Mouse (Mus musculus) forebrain, embryonic 16.5 days (tissue): ENCODE measurements around the gene Kiss1r. TPM values are rescaled to one million over a fixed set of nuclear protein-coding genes. Genes with fewer than 3 reads are reported as not detected.
A peak's percentile ranks its signal among the peaks of the same experiment; 100 is the strongest.

Experiments used
- ATAC-seq: fragments of 200-750 bp; cut with Nextera tagmentation; 2 replicates; pipeline ENCODE4 v1.8.0; 2017; ENCODE audit warnings: mild to moderate bottlenecking, moderate library complexity
- H3K27ac ChIP-seq: fragments of 300-500 bp; sonication (generic); 2 replicates; pipeline ENCODE4 v1.5.1; 2014; ENCODE audit warnings: low read length, control low read depth
- H3K27me3 ChIP-seq: fragments of 300-500 bp; sonication (generic); replicated peaks from 2 replicates; pipeline ENCODE4 v1.6.1; 2014; ENCODE audit warnings: low read length; ENCODE audit not compliant: control insufficient read depth, insufficient read depth
- H3K36me3 ChIP-seq: fragments of 300-500 bp; sonication (generic); 2 replicates; pipeline ENCODE4 v1.6.1; 2014; ENCODE audit not compliant: control insufficient read depth, insufficient read depth
- H3K4me1 ChIP-seq: fragments of 300-500 bp; sonication (generic); replicated peaks from 2 replicates; pipeline ENCODE4 v1.6.1; 2014; ENCODE audit warnings: low read length; ENCODE audit not compliant: control insufficient read depth, insufficient read depth
- H3K4me2 ChIP-seq: fragments of 300-500 bp; sonication (generic); 2 replicates; pipeline ENCODE4 v1.6.1; 2014; ENCODE audit warnings: mild to moderate bottlenecking, low read length, control low read depth
- H3K4me3 ChIP-seq: fragments of 300-500 bp; sonication (generic); replicated peaks from 2 replicates; pipeline ENCODE4 v1.5.1; 2014; ENCODE audit warnings: mild to moderate bottlenecking, low read length, control low read depth
- H3K9ac ChIP-seq: fragments of 300-500 bp; sonication (generic); replicated peaks from 2 replicates; pipeline ENCODE4 v1.6.1; 2014; ENCODE audit warnings: low read depth, low read length, control low read depth
- H3K9me3 ChIP-seq: fragments of 300-500 bp; sonication (generic); 2 replicates; pipeline ENCODE4 v1.6.1; 2016; ENCODE audit warnings: low read length; ENCODE audit not compliant: control insufficient read depth
- WGBS: fragments of 180-500 bp; shearing (Covaris S2); extraction: QIAGEN DNeasy Blood & Tissue Kit; methylation state at CpG from one replicate; pipeline ENCODE4 v1.1.7; 2014; 5-methylcytosine and 5-hydroxymethylcytosine counted together
- polyA plus RNA-seq: library from polyadenylated mRNA; unstranded; fragments of >200 nt; fragmentation: Nextera tagmentation; extraction: Ambion mirVana; gene quantifications from 2 replicates; pipeline ENCODE4 v1.2.1, GENCODE M21; 2015

The Kiss1r gene
- polyA plus RNA-seq, 1 experiment from 2014 or later = 2.7 TPM

GRCm38 (mm10) chr10:79927324-79928029, 10.7 kb downstream of the Kiss1r start:
- H3K4me2 ChIP-seq = peak overlapping the region; percentile 89
- WGBS = under 1% methylated on average over 53 of the region's 54 CpGs
- peak overlapping the region; percentile 81 for H3K27ac ChIP-seq
- H3K36me3 ChIP-seq = no peaks in the 10 kb centered on the region
- H3K9me3 ChIP-seq = no peaks in the 10 kb centered on the region
- H3K9ac ChIP-seq = peak overlapping the region; percentile 85
- peaks cover 10% of the 10 kb centered on the region for H3K27me3 ChIP-seq
- H3K4me3 ChIP-seq = peak overlapping the region; percentile 97
- peaks cover 22% of the 10 kb centered on the region for H3K4me1 ChIP-seq
- peak; percentile 34 for ATAC-seq

GRCm38 (mm10) chr10:79928030-79928694, 11.4 kb downstream of the Kiss1r start:
- under 1% methylated on average over 28 of the region's 29 CpGs for WGBS
- H3K36me3 ChIP-seq = no peaks in the 10 kb centered on the region
- peak overlapping the region; percentile 89 for H3K4me2 ChIP-seq
- peaks cover 22% of the 10 kb centered on the region for H3K4me1 ChIP-seq
- H3K27ac ChIP-seq = peak overlapping the region; percentile 81
- peaks cover 3% of the 10 kb centered on the region for H3K27me3 ChIP-seq
- ATAC-seq = peak; percentile 4; the same call in 1 of the 2 replicates
- no peaks in the 10 kb centered on the region for H3K9me3 ChIP-seq
- H3K4me3 ChIP-seq = peak overlapping the region; percentile 97
- H3K9ac ChIP-seq = peak overlapping the region; percentile 85

- no peak for ATAC-seq
- WGBS = 41% methylated on average over 9 of the region's 9 CpGs
- Histone ChIP-seq H3K4me3 (peak overlapping the region; percentile 97), H3K4me2 (peak overlapping the region; percentile 89), H3K4me1 (peaks cover 28% of the 10 kb centered on the region), H3K9ac (peak overlapping the region; percentile 85), H3K9me3 (no peaks in the 10 kb centered on the region), H3K27me3 (no peaks in the 10 kb centered on the region), H3K36me3 (no peaks in the 10 kb centered on the region), H3K27ac (peak overlapping the region; percentile 15; the same call in 1 of the 2 replicates)
Observed at GRCm38 (mm10) chr10:79928907-79929701, 12.3 kb downstream of the Kiss1r start.

- Histone ChIP-seq H3K36me3 (no peaks in the 10 kb centered on the region), H3K4me1 (peaks cover 32% of the 10 kb centered on the region), H3K4me3 (no peak overlapping the region), H3K9me3 (no peaks in the 10 kb centered on the region), H3K4me2 (no peak overlapping the region), H3K27ac (no peak overlapping the region), H3K9ac (no peak overlapping the region; the same call in 1 of the 2 replicates), H3K27me3 (no peaks in the 10 kb centered on the region)
- no peak for ATAC-seq
- WGBS = 87% methylated on average over 18 of the region's 18 CpGs
Observed at GRCm38 (mm10) chr10:79929967-79930825, 13.4 kb downstream of the Kiss1r start.

GRCm38 (mm10) chr10:79930826-79931186, 14.0 kb downstream of the Kiss1r start:
- Histone ChIP-seq H3K27ac (no peak overlapping the region), H3K4me2 (no peak overlapping the region)

GRCm38 (mm10) chr10:79931797-79932196, 15.0 kb downstream of the Kiss1r start:
- H3K27me3 ChIP-seq = no peaks in the 10 kb centered on the region
- H3K27ac ChIP-seq = no peak overlapping the region
- no peak overlapping the region for H3K9ac ChIP-seq
- H3K4me1 ChIP-seq = peaks cover 24% of the 10 kb centered on the region
- ATAC-seq = no peak
- no peaks in the 10 kb centered on the region for H3K36me3 ChIP-seq
- no peaks in the 10 kb centered on the region for H3K9me3 ChIP-seq
- H3K4me2 ChIP-seq = no peak overlapping the region
- 80% methylated on average over 9 of the region's 9 CpGs for WGBS
- H3K4me3 ChIP-seq = no peak overlapping the region

More at GRCm38 (mm10) chr10:79930826-79931186, 14.0 kb downstream of the Kiss1r start:
- Histone ChIP-seq H3K36me3 (no peaks in the 10 kb centered on the region), H3K4me1 (peaks cover 27% of the 10 kb centered on the region), H3K27me3 (no peaks in the 10 kb centered on the region), H3K4me3 (no peak overlapping the region), H3K9ac (no peak overlapping the region; the same call in 1 of the 2 replicates), H3K9me3 (no peaks in the 10 kb centered on the region)
- WGBS = 88% methylated on average over 16 of the region's 16 CpGs
- no peak for ATAC-seq

GRCm38 (mm10) chr10:79932736-79933135, 16.0 kb downstream of the Kiss1r start:
- Histone ChIP-seq H3K27me3 (no peaks in the 10 kb centered on the region), H3K36me3 (no peaks in the 10 kb centered on the region), H3K4me2 (no peak overlapping the region), H3K9ac (no peak overlapping the region), H3K27ac (no peak overlapping the region), H3K4me1 (peaks cover 30% of the 10 kb centered on the region), H3K9me3 (no peaks in the 10 kb centered on the region), H3K4me3 (no peak overlapping the region)
- no peak for ATAC-seq
- 26% methylated on average over 8 of the region's 8 CpGs for WGBS

GRCm38 (mm10) chr10:79933145-79933679, 16.4 kb downstream of the Kiss1r start:
- Histone ChIP-seq H3K36me3 (no peaks in the 10 kb centered on the region), H3K9me3 (no peaks in the 10 kb centered on the region), H3K4me1 (peaks cover 30% of the 10 kb centered on the region), H3K4me2 (no peak overlapping the region), H3K4me3 (no peak overlapping the region), H3K27me3 (no peaks in the 10 kb centered on the region), H3K9ac (no peak overlapping the region), H3K27ac (no peak overlapping the region)
- ATAC-seq = no peak
- 71% methylated on average over 9 of the region's 9 CpGs for WGBS
